Mouse (Mus musculus) lung, postnatal 0 days (tissue): ENCODE measurements around the gene Nr4a3.

Source experiments
- CTCF ChIP-seq: IDR thresholded peaks from 2 replicates; pipeline ENCODE4 v1.5.1; 2016; ENCODE audit warnings: antibody characterized with exemption, mild to moderate bottlenecking
- EP300 ChIP-seq: IDR thresholded peaks from 2 replicates; pipeline ENCODE4 v1.6.1; 2016; ENCODE audit warnings: antibody characterized with exemption, mild to moderate bottlenecking, control low read depth

DNA sequence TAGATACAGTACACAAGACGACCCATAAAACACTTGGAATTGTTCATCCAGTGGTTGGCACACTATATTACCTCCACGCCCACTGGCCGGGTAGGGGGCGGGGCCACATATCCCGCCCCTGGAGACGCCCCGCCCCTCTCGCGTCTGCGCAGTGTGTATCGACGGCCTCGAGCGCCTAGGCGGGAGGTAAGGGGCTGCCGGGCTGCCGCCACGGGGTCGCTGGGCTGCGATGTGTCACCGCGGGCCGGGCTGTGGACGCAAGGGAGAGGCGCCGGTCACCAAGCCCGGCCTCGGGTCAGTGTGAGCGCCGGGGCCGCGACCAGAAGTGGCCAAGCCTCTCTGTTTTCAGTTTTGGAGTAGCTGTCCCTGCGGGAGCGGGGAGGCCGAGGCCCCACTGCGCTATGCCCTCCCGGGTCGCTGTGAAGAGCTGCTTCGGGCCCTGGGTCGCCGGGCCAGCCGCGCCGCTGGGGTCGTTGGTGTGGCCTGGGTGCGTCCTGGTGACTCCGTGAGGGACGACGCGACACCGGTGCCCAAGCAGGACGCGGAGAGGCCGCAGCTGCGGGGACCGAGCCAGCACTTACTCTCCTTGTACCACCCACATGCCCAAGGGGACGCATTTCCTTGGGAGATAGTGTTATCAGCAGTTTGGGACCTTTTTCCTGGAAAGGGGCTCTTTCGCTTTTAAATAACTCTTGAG lies 80.0 kb downstream of the Nr4a3 start, which contains the start of gene Stx17:
- no peak for TF ChIP-seq CTCF
- no peak for TF ChIP-seq EP300
